Mouse (Mus musculus): Measurements from ENCODE around the gene Vmn1r116.
"Not testable (repeated sequence)": the region's sequence is repeated elsewhere in the genome, so short reads cannot be mapped to it uniquely, and the experiment has no call there.

Vmn1r116 gene

GRCm38 (mm10) chr7:20871956-20872355 lies at the start of gene Vmn1r116:
Gene Vmn1r116 (plus strand): TSS chr7:20872256.
- CTCF ChIA-PET, POLR2A ChIA-PET: not testable (repeated sequence)

GRCm38 (mm10) chr7:20844885-20845284 lies 27.2 kb upstream of the Vmn1r116 start, which contains the start of gene Vmn1r115:
Gene Vmn1r115 (minus strand): TSS chr7:20844985.
- CTCF ChIA-PET, POLR2A ChIA-PET: not testable (repeated sequence)

GRCm38 (mm10) chr7:20884021-20884420 lies 12.0 kb downstream of the Vmn1r116 start, which contains the start of gene Vmn1r117:
Gene Vmn1r117 (minus strand): TSS chr7:20884121.
- CTCF ChIA-PET, POLR2A ChIA-PET: not testable (repeated sequence)

GRCm38 (mm10) chr7:20912247-20912646 lies 40.2 kb downstream of the Vmn1r116 start, which contains the start of gene Vmn1r118:
Gene Vmn1r118 (minus strand): TSS chr7:20912347.
- CTCF ChIA-PET = not testable (repeated sequence)

More at GRCm38 (mm10) chr7:20912247-20912646, 40.2 kb downstream of the Vmn1r116 start, which contains the start of gene Vmn1r118:
- POLR2A ChIA-PET = not testable (repeated sequence)

All from embryonic stem cell, embryonic (primary cell).